Mouse (Mus musculus): ENCODE measurements around the gene Ifit2.

GRCm38 (mm10) chr19:34569896-34570476, 19.5 kb downstream of the Ifit2 start:
- TF ChIP-seq MYOG (IDR thresholded peaks at IDR 0.05; ENCODE audit: control insufficient read depth in 1 of 3, insufficient read depth in 1 of 3, insufficient read length in 2 of 3, low read depth in 2 of 3) (no peak), CEBPB (IDR thresholded peaks at IDR 0.05; ENCODE audit: insufficient read depth, poor library complexity, severe bottlenecking) (no peak), POLR2A (IDR thresholded peaks at IDR 0.05; ENCODE audit: insufficient read length, low read depth) (no peak), USF1 (IDR thresholded peaks at IDR 0.05; ENCODE audit: low read depth) (no peak), POLR2AphosphoS2 (IDR thresholded peaks at IDR 0.05; ENCODE audit: insufficient read length, low read depth) (no peak), TCF12 (IDR thresholded peaks at IDR 0.05; ENCODE audit: insufficient read depth, poor library complexity, severe bottlenecking) (no peak)

Measured in myocyte (in vitro differentiated cells).